Mouse (Mus musculus) urinary bladder, postnatal 14 days (tissue): ENCODE measurements around the gene Fancb.

Source experiments
- DNase-seq: peaks from one replicate; pipeline ENCODE4 v3.0.0; 2021; ENCODE audit warnings: low spot score

Fancb gene

DNA sequence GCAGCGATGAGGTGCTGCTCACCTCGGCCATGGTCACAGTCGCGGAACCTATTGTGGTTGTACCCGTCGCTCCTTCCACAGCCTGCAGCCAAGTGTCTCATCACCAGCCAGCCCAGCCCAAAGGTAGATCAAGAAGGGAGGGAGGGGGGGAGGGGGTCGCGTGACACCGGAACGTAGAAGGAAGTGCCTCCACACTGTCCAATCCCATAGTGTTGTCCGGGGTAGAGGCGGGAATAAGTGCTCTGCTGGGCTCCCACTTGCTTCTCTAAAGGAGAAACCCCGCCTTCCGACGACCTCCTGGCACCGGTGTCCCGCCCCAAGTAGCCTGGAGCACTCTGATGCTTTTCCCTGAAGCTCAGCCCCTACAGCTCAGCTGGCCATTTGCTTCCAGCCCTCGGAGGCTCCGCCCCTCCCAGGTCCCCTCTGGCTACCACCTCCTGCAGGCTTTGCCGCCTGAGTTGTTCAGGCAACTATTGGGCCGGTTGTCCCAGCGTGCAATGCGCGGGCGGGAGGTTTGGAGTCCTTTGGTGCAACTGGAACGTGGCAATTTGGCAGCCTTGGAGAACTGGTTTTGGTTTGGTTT lies at the start of gene Fancb, which contains the start of gene Mospd2:
TSS of gene Fancb (plus strand) at position 400 of the 583 bp plus-strand sequence.
TSS of gene Mospd2 (minus strand) at position 183 of the 583 bp plus-strand sequence.
- peak; percentile 92 for DNase-seq

DNA sequence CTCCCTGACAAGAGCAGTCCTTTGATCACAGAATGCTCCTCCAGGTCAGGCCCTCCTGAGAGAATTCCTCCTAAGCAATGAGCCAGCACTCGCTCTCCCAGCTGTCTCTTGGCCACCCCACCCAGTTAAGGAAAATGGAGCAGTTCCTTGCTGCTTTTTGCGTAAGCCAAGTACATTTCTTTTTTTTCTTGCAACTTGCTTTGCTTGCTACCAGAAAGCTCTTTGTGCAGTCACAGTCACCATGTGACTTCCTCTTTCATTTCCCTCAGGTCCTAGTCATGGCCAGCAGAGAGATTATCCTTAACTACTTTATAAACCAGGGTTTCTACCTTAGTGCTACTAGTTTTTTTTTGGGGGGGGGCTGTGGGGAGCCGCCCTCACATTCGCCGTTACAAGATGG lies 38.9 kb upstream of the Fancb start:
- DNase-seq = no peak

DNA sequence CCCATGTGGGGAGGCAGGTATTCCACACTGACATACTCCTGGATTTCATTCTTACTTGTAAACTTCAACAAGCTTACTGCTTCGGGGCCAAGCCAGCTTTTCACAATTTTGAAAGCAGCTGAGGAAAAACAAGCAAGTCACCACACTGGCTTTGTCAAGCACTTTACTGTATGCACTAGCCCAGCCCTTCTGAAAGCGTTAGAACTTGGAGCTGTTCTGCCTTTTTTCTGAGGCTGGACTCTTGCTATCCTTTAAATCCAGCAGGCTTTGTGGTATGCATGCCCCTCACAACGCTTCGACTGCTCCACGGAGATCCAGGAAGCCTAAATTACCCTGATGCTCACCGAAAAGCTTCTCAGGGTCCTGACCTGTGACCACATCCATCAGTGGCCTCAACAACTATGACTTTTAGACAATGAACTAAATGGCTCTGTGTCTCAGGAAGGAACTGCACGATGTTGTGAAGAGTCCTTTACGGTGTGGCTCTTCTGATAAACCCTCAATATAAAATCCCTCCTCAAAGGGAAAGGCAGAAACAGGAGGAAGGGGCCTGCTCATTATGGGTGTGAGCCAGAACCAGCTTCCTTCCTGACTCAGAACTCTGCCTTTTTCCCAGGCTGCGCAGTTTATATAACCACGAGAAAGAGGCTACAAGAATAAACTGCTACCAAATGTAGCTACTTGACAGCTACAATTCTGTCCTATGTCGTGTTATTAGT lies 28.4 kb upstream of the Fancb start:
- DNase-seq = no peak

DNA sequence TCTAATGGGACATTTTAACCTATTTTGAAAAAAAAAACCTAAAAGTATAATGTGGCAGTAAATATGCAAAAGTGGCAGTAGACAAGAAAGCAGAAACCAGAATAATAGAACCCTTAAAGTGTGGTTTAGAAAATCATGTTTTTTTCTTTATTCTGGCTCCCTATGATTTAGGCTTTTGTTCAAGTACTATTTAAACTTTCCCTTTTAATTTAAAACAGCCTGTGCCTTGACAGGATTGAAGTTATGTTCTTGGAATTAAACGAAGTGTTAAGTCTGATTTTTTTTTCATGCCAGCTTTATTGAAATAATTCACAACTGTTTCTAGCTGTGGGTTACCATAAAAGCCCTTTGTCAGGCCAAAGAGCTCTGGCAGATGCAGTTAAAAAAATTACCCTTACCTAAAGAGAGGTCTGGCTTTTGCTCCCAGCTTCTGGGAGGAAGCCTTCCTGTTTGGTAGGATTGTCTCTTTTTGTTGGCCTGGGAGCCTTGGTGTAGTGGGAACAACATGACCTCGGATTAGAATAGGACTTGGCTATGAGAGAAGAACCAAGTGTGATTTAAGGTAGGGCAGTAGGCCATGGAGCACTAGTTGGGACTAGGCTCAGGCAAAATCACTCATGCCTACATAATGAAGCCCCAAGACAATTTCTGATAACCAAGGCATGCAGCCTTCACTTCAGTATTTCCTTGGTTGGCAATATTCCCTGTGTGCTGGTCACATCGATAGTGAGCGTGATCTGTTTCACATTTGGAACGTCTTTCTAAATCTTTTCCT lies 27.6 kb upstream of the Fancb start:
- no peak for DNase-seq

DNA sequence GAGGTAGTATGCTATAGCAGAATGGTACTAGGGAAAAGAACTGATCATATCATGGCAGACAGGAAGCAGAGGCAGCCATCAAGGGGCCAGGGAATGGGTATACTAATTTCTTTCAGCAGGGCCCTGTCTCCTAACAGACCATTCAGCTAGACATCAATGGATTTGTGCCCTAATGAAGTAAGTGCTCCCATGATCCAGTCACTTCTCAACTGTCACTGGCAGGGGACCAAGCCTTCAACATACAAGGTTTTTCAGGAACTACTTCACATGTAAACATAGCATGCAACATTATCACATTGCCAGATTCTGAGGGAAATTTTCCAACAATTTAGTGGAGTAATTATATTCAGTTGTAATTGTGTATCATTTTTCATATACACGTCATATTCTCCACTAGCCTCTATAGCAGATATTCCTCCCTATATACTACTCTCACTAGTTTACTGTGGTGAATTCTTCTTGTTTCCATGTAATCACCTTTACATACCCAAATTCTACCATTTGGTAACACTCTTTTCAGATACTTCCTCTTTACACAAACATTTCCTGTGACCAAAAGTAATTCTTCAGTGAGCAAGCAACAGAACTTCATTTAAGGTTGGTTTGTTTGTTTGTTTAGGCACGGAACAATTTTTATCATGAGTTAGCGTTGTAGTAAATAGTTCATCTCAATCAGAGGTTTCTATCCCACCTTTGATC lies 14.5 kb upstream of the Fancb start:
- no peak for DNase-seq

DNA sequence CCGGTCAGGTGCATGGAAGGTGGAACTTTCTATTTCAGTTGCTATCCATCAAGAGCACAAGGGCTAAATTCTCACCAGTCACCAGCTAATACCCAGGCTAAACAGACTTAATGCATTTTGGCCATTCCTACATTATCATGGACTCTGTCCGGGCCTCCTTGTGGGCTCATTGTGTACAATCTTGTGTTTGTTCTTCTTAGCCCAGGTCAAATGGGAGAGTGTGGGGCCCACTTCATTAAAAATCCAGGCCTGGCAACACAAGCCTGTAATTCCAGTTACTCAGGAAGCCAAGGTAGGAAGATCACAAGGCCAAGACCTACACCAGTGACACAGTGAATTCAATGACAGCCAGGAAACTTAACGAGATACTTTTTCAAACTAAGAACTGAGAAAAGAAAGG lies 9.2 kb upstream of the Fancb start:
- peak; percentile 8 for DNase-seq

DNA sequence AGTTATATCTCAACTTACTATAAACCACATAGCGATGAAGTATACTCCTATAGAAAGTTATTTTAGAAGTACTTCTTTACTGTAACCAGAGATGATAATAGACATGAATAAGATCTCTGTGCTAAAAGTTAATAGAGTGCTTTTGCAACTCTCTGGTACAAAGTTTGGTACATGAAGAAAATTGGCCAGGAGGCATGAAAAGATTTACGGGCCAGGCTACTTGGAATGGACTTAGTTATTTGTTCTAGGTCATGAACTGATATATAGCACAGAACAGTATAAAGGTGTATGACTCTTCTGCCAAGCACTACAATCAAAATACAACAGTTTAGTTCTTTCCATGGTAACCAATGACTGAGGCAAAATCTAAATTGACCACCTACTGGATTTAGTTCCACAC lies 1.5 kb upstream of the Fancb start:
- no peak for DNase-seq

DNA sequence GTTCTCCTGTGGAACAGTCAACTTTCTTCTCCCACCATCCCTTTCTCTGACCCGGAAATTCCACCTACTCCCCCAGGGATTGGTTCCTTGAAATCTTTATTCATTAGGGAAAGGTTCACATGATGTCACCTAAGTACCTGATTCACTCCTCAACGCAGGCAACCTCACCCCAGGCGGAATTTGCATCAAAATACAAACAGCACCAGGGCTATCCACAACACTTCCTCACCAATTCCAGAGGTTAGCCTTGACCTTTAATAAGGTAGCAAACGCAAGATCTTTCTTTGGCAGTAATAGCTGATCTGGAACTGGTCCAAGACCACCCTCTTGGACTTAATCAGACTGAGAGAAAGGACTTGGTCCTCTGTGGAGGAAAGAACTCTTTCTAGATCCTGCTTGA lies 22.7 kb downstream of the Fancb start:
- no peak for DNase-seq

DNA sequence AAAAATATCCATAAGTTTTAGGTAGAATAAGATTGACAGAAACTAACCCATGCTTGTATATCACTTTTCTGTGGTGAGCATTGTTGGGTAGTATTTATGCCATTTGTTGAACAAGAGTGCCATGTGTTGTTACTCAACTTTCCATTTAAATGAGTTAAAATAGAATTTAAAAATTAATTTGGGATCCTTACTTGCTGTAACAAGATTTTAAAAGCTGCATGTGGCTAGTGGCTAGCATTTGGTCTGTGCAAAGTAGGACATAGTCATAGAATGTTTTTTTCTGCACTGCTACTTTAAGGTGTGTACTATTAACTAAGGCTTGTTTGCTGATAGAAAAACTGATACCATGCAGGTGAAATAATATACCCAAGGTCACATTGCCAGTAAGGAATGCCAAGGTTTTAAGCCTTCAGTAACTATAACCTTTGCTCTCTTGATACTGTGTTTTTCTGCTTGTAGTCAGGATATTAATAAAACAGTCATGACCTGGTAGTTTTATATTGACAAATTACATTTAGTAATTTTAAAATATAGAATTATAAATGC lies 24.5 kb downstream of the Fancb start, which contains the start of gene Gm17604:
TSS of gene Gm17604 (minus strand) at position 51 of the 546 bp plus-strand sequence.
- no peak for DNase-seq
